8 mouse cellular contexts compared by ENCODE assay signal in the genomic region with DNA sequence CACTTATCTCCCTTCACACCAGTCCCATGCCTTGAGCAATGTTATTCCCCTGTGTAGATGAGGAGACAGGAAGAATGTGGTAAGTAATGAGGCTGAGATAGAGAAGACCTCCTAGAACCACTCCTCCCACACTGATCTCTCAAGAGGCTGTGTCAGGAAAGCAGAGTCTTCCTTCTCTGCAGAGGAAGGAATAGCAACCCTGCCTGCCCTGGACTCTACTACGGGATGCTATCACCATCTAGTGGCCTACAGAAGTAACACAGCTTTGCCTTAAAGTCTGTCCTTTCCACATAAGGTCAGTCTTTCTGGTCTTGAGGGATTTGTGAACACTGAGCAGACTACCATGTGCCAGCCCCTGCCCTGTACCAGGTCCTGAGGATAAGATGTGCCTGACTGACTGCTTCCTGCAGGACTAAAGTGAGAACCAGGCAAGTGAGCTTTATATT. TPM values are rescaled to one million over a fixed set of nuclear protein-coding genes. Genes with fewer than 3 reads are reported as not detected.
DNase-seq lines count a peak whose midpoint lies in the region; ATAC-seq lines count a peak whose summit lies in the region.

No protein-coding gene starts in this region.

- 0% methylated on average over 1 of the region's 1 CpGs for WGBS in hindbrain, embryonic 15.5 days

- H3K27ac ChIP-seq in hindbrain, embryonic 15.5 days (replicated peaks) = no peak overlapping the region; the same call in 1 of the 2 replicates

- H3K9me3 ChIP-seq in hindbrain, embryonic 15.5 days = no peaks in the 10 kb centered on the region

- peak; percentile 49 for DNase-seq in T-cell, adult 2 months (ENCODE audit: low spot score)
- peak; percentile 79 to 83 for DNase-seq in cerebellum, postnatal 14 days
- DNase-seq in frontal cortex, postnatal 14 days (ENCODE audit: low spot score in 2 of 2) = peak; percentile 51 to 68
- DNase-seq in layer of hippocampus, postnatal 25 days (ENCODE audit: extremely low spot score in 1 of 2, low spot score in 1 of 2) = peak; percentile 45 to 56
- DNase-seq in lung, postnatal 10 days = peak; percentile 79
- DNase-seq in ovary, postnatal 14 days (ENCODE audit: low spot score) = peak; percentile 62
- DNase-seq in urinary bladder, postnatal 36 days (ENCODE audit: low spot score in 2 of 2) = peak; percentile 60 to 64

- H3K4me2 ChIP-seq in hindbrain, embryonic 15.5 days = no peak overlapping the region

- no peaks in the 10 kb centered on the region for H3K27me3 ChIP-seq in hindbrain, embryonic 15.5 days

- H3K36me3 ChIP-seq in hindbrain, embryonic 15.5 days = no peaks in the 10 kb centered on the region

- H3K4me1 ChIP-seq in hindbrain, embryonic 15.5 days (replicated peaks) = peaks cover 11% of the 10 kb centered on the region

- peak; percentile 87 for ATAC-seq in hindbrain, embryonic 15.5 days (ENCODE audit: low FRiP score, low read depth)

- H3K4me3 ChIP-seq in hindbrain, embryonic 15.5 days = no peak overlapping the region

- H3K9ac ChIP-seq in hindbrain, embryonic 15.5 days = no peak overlapping the region

RNA-seq across cellular contexts. Expression of a gene that starts 21.9 kb away (rescaled TPM):
- polyA plus RNA-seq in hindbrain, embryonic 15.5 days (2015; fragmentation: Nextera tagmentation; extraction: Ambion mirVana) = 9.6 and 10.3 TPM in 2 replicates
- total RNA-seq in layer of hippocampus, postnatal 25 days (2021) = 1 to 10 TPM; 7.9 to 8.5 TPM

RNA-seq across cellular contexts. Expression of a gene that starts 25.6 kb away (rescaled TPM):
- polyA plus RNA-seq in hindbrain, embryonic 15.5 days (2015; fragmentation: Nextera tagmentation; extraction: Ambion mirVana) = 1.4 and 2.1 TPM in 2 replicates
- 1 to 10 TPM; 1.5 to 2.1 TPM for total RNA-seq in layer of hippocampus, postnatal 25 days (2021)
